Mouse (Mus musculus): Measurements from ENCODE around the gene Kcnk3. TPM values are rescaled to one million over a fixed set of nuclear protein-coding genes. Genes with fewer than 3 reads are reported as not detected.
A peak's percentile ranks its signal among the peaks of the same experiment; 100 is the strongest.

Gene Kcnk3
- polyA plus RNA-seq, 1 experiment: not detected

DNA sequence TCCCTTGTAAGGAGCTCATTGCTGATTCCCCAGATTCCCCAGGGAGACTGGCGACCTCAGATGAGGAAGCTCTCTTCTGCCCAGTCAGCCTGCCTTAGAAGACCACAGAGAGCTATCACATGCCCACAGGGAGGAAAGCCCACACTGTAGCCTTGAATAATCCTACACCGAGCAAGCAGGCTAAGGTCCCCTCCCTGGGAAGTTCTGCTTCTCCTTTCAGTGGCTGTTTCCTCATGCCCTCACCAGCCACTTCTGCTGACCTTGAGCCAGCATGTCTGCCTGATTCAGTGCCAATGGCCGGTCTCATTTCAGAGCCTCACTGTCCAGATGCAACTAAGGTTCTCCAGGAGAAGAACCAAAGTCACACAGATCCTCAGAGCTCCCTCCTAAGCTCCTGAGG, 62.8 kb downstream of the Kcnk3 start:
- TF ChIP-seq TAL1 (IDR thresholded peaks at IDR 0.05; ENCODE audit: low read length) (no peak), GATA1 (IDR thresholded peaks at IDR 0.05; ENCODE audit: low read length) (no peak)
- Histone ChIP-seq H3K36me3 (ENCODE audit: control insufficient read depth) (peaks cover 37% of the 10 kb centered on the region), H3K4me1 (ENCODE audit: control insufficient read depth) (peaks cover 27% of the 10 kb centered on the region), H3K9me3 (ENCODE audit: control insufficient read depth, low read length) (no peaks in the 10 kb centered on the region), H3K27me3 (ENCODE audit: control insufficient read depth) (no peaks in the 10 kb centered on the region), H3K4me3 (replicated peaks) (no peak overlapping the region)

DNA sequence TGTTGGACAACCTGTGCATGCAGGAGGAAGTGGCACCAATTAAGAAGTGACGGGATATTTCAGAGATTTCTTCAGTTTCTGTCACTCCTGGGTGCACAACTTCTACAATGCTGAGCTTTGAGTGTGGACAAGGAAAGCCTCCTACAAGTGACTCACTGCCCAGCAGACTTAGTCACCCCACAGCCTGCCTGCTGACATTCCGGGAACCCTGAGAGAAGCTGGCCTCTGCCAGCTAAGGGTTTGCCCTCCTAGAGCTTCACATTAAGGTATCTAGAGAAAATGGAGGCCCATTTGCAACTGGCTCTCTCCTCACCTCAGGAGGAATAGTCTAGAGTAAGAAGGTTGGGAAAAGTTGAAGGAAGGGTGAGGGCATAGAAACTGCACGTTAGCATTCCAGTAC, 63.6 kb downstream of the Kcnk3 start:
- TF ChIP-seq GATA1 (IDR thresholded peaks at IDR 0.05; ENCODE audit: low read length) (no peak), TAL1 (IDR thresholded peaks at IDR 0.05; ENCODE audit: low read length) (no peak)
- H3K4me3 ChIP-seq (replicated peaks): no peak overlapping the region
- peaks cover 27% of the 10 kb centered on the region for H3K4me1 ChIP-seq (ENCODE audit: control insufficient read depth)
- no peaks in the 10 kb centered on the region for H3K27me3 ChIP-seq (ENCODE audit: control insufficient read depth)
- no peaks in the 10 kb centered on the region for H3K9me3 ChIP-seq (ENCODE audit: control insufficient read depth, low read length)
- H3K36me3 ChIP-seq (ENCODE audit: control insufficient read depth): peaks cover 45% of the 10 kb centered on the region

DNA sequence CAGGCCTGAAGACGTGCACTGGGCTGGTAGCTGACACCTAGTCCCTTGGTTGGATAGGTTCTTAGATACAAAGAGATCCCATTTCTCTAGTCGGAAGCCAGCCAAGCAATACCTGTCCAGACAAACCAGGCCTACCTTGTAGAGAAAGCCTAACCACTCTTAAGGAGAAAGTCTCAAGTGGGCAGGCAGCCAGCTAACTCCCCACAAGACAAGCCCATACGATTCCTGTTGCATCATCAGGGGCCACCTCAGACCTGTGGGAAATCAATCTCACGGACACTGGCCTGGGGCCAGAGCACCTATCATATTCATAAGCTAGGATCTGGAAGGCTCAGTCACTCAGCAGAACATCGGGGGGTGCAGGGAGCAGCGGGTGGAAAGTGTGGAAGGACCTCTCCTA, 65.3 kb downstream of the Kcnk3 start:
- H3K9me3 ChIP-seq (ENCODE audit: control insufficient read depth, low read length): no peaks in the 10 kb centered on the region
- TF ChIP-seq TAL1 (IDR thresholded peaks at IDR 0.05; ENCODE audit: low read length) (no peak), GATA1 (IDR thresholded peaks at IDR 0.05; ENCODE audit: low read length) (no peak)
- no peaks in the 10 kb centered on the region for H3K27me3 ChIP-seq (ENCODE audit: control insufficient read depth)
- H3K4me3 ChIP-seq (replicated peaks): no peak overlapping the region
- H3K36me3 ChIP-seq (ENCODE audit: control insufficient read depth): peaks cover 60% of the 10 kb centered on the region
- peaks cover 18% of the 10 kb centered on the region for H3K4me1 ChIP-seq (ENCODE audit: control insufficient read depth)

DNA sequence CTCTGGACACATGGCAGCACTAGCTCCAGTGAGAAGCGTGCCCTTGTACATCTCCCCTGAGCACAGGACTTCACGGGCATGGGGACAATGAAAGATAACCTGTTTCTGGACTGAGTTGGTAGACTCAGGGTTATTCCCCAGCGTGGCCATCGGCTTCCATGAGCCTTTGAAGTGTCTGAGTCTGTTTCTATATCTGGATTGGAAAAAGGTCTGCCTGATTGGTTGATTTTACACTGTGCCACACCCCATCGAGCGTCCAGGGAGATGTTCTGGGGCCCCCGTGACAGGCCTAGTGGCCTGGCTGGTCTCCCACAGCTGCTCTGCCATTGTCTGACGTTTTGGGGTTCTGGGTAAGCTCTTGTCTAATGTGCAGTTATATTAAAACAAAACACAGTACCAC, 67.1 kb downstream of the Kcnk3 start:
- Histone ChIP-seq H3K9me3 (ENCODE audit: control insufficient read depth, low read length) (no peaks in the 10 kb centered on the region), H3K36me3 (ENCODE audit: control insufficient read depth) (peaks cover 62% of the 10 kb centered on the region), H3K4me3 (replicated peaks) (no peak overlapping the region), H3K27me3 (ENCODE audit: control insufficient read depth) (no peaks in the 10 kb centered on the region), H3K4me1 (ENCODE audit: control insufficient read depth) (peaks cover under 1% of the 10 kb centered on the region)
- TF ChIP-seq TAL1 (IDR thresholded peaks at IDR 0.05; ENCODE audit: low read length) (no peak), GATA1 (IDR thresholded peaks at IDR 0.05; ENCODE audit: low read length) (no peak)

DNA sequence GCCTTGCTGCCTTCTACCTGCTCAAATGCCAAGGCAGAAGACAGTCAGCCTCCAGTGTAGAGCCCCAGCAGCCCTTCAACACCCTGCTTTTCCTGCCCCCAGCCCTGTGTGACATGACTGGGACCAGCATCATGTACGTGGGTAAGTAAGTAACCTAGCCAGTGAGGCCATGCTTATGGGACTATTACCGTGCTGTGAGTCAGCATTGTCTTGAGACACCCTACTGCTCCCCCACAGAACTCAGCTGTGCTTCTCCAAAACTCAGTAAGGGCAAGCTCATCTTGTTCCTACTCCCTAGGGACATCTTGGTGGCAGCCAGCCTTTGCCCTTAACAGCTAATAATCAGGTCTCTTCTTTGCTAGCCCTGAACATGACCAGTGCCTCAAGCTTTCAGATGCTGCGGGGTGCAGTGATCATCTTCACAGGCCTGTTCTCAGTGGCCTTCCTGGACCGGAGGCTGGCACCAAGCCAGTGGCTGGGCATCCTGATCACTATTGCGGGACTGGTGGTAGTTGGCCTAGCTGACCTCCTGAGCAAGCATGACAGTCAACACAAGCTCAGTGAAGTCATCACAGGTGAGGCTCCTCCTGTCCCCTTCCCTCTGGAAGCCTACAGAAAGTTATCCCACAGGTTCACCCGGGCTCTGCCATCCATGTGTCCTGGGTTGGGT, 67.7 kb downstream of the Kcnk3 start:
- no peak overlapping the region for H3K4me3 ChIP-seq (replicated peaks)
- H3K9me3 ChIP-seq (ENCODE audit: control insufficient read depth, low read length): peaks cover 5% of the 10 kb centered on the region
- TF ChIP-seq GATA1 (IDR thresholded peaks at IDR 0.05; ENCODE audit: low read length) (no peak), TAL1 (IDR thresholded peaks at IDR 0.05; ENCODE audit: low read length) (no peak)
- no peaks in the 10 kb centered on the region for H3K27me3 ChIP-seq (ENCODE audit: control insufficient read depth)
- no peaks in the 10 kb centered on the region for H3K4me1 ChIP-seq (ENCODE audit: control insufficient read depth)
- peaks cover 62% of the 10 kb centered on the region for H3K36me3 ChIP-seq (ENCODE audit: control insufficient read depth)

DNA sequence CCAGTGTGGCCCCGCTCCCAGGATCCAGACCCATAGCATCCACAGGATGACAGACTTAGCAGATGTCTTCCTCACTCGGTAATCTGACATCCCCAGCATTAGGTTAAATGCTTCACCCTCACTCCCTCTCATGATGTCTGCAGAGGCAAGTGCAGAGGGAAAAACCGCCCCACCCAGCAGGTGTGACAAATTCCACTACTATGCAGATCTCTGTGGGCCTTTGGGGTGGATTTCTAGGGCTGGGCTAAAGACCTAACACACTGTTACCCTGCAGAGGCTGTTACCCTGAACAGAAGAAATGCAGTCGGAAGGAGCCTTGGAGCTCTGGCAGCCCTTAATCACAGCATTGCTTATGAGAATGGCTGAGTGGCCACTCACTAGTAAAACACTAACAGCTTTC, 71.1 kb downstream of the Kcnk3 start:
- Histone ChIP-seq H3K4me3 (replicated peaks) (no peak overlapping the region), H3K9me3 (ENCODE audit: control insufficient read depth, low read length) (peaks cover 17% of the 10 kb centered on the region), H3K4me1 (ENCODE audit: control insufficient read depth) (no peaks in the 10 kb centered on the region), H3K27me3 (ENCODE audit: control insufficient read depth) (no peaks in the 10 kb centered on the region), H3K36me3 (ENCODE audit: control insufficient read depth) (peaks cover 41% of the 10 kb centered on the region)
- TF ChIP-seq TAL1 (IDR thresholded peaks at IDR 0.05; ENCODE audit: low read length) (no peak), GATA1 (IDR thresholded peaks at IDR 0.05; ENCODE audit: low read length) (no peak)

DNA sequence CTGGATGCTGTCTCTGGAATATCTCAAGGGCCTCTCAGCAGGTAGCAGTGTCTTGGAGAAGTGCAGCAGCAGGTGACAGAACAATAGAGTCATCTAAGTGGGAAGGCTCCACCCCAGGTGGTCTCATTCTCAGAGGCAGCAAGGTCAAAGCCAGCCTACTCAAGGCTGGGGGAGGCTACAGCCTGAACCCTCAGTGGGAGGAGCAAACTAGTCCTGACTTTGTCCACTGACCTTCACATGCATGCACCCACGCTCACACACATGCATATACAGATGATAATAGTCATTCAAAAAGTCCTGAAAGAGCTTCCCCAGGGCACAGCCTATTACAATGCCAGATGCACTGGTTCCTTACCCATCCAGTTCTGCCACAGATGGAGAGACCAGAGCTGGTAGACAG, 72.3 kb downstream of the Kcnk3 start:
- Histone ChIP-seq H3K36me3 (ENCODE audit: control insufficient read depth) (peaks cover 32% of the 10 kb centered on the region), H3K27me3 (ENCODE audit: control insufficient read depth) (no peaks in the 10 kb centered on the region), H3K4me3 (replicated peaks) (no peak overlapping the region), H3K4me1 (ENCODE audit: control insufficient read depth) (peaks cover 3% of the 10 kb centered on the region), H3K9me3 (ENCODE audit: control insufficient read depth, low read length) (peaks cover 17% of the 10 kb centered on the region)
- no peak for TF ChIP-seq GATA1 (IDR thresholded peaks at IDR 0.05; ENCODE audit: low read length)
- TF ChIP-seq TAL1 (IDR thresholded peaks at IDR 0.05; ENCODE audit: low read length): no peak

DNA sequence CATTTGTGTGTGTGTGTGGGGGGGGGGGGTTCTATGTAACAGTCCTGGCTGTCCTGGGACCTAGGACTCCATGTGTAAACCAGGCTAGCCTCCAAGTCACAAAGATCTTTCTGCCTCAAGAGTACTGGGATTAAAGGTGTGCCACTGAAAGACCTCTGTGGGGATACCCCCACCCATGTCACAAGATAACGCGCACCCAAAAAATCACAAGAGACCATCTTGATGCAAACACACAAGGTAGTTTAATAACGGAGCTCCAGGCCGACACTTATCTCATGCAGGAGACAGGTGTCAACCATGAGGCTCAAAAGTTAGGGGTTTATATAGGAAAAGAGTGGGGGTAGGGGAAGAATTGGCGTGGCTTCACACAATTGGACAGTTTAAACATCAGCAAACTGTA, 72.8 kb downstream of the Kcnk3 start:
- Histone ChIP-seq H3K4me1 (ENCODE audit: control insufficient read depth) (peaks cover 7% of the 10 kb centered on the region), H3K27me3 (ENCODE audit: control insufficient read depth) (no peaks in the 10 kb centered on the region), H3K4me3 (replicated peaks) (no peak overlapping the region), H3K36me3 (ENCODE audit: control insufficient read depth) (peaks cover 27% of the 10 kb centered on the region), H3K9me3 (ENCODE audit: control insufficient read depth, low read length) (peaks cover 17% of the 10 kb centered on the region)
- no peak for TF ChIP-seq GATA1 (IDR thresholded peaks at IDR 0.05; ENCODE audit: low read length)
- no peak for TF ChIP-seq TAL1 (IDR thresholded peaks at IDR 0.05; ENCODE audit: low read length)

DNA sequence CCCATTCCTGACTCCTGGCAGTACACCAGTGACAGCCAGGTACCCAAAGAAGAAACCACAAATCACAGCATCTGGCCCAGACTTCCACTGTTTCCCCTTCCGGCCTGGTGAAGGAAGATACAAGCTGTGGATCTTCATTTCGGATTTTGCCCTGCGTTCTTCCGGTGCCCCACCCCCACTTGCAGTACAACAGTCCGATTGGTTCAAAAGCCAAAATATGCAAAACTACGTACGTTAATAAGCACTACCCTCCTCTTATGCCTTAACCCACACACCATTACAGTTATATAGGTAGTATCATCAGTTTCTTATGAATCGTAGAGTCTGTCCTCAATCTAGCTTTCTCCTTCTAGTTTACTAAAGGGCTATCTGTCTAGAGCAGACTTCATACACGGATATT, 77.4 kb downstream of the Kcnk3 start:
- Histone ChIP-seq H3K4me3 (replicated peaks) (no peak overlapping the region), H3K9me3 (ENCODE audit: control insufficient read depth, low read length) (peaks cover 14% of the 10 kb centered on the region)
- TF ChIP-seq TAL1 (IDR thresholded peaks at IDR 0.05; ENCODE audit: low read length): no peak
- no peak for TF ChIP-seq GATA1 (IDR thresholded peaks at IDR 0.05; ENCODE audit: low read length)

DNA sequence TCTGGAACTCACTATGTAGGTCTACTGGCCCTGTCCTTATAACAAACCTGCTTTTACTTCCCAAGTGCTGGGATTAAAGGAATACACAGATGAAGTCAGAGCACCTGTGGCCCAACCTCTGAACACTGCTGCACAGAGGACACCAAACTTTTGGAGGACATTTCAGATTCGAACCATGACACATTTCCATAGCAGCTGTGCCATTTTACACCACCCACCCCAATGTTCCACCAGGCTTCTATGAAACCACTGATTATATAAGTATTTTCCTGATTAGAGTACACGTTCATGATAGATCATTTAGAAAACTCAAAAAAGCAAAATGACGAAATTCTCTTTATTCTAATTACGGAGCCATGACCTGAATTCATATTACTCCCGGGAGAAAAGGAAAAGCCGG, 78.0 kb downstream of the Kcnk3 start:
- Histone ChIP-seq H3K36me3 (ENCODE audit: control insufficient read depth) (peaks cover 36% of the 10 kb centered on the region), H3K4me1 (ENCODE audit: control insufficient read depth) (peaks cover 40% of the 10 kb centered on the region), H3K27me3 (ENCODE audit: control insufficient read depth) (no peaks in the 10 kb centered on the region), H3K4me3 (replicated peaks) (peak overlapping the region; percentile 79), H3K9me3 (ENCODE audit: control insufficient read depth, low read length) (peaks cover 8% of the 10 kb centered on the region)
- TF ChIP-seq GATA1 (IDR thresholded peaks at IDR 0.05; ENCODE audit: low read length) (no peak), TAL1 (IDR thresholded peaks at IDR 0.05; ENCODE audit: low read length) (no peak)

More for the DNA sequence above, 77.4 kb downstream of the Kcnk3 start:
- H3K36me3 ChIP-seq (ENCODE audit: control insufficient read depth): peaks cover 29% of the 10 kb centered on the region
- H3K27me3 ChIP-seq (ENCODE audit: control insufficient read depth): no peaks in the 10 kb centered on the region
- peaks cover 40% of the 10 kb centered on the region for H3K4me1 ChIP-seq (ENCODE audit: control insufficient read depth)
